Mouse (Mus musculus) hindbrain, embryonic 13.5 days (tissue): ENCODE data around the gene Pfdn6. TPM values are rescaled to one million over a fixed set of nuclear protein-coding genes. Genes with fewer than 3 reads are reported as not detected.

Source experiments
- ATAC-seq: fragments of 200-750 bp; cut with Nextera tagmentation; 2 replicates; pipeline ENCODE4 v1.8.0; 2017; ENCODE audit warnings: moderate TSS enrichment; ENCODE audit not compliant: low FRiP score
- H3K27ac ChIP-seq: fragments of 300-500 bp; sonication (generic); 2 replicates; pipeline ENCODE4 v1.5.1; 2015; ENCODE audit warnings: inconsistent platforms, mild to moderate bottlenecking, moderate library complexity
- H3K27me3 ChIP-seq: fragments of 300-500 bp; sonication (generic); 2 replicates; pipeline ENCODE4 v1.6.1; 2015; ENCODE audit warnings: mild to moderate bottlenecking, inconsistent platforms
- H3K36me3 ChIP-seq: fragments of 300-500 bp; sonication (generic); 2 replicates; pipeline ENCODE4 v1.6.1; 2015; ENCODE audit warnings: mild to moderate bottlenecking, inconsistent platforms
- H3K4me1 ChIP-seq: fragments of 300-500 bp; sonication (generic); replicated peaks from 2 replicates; pipeline ENCODE4 v1.6.1; 2015; ENCODE audit warnings: inconsistent platforms
- H3K4me2 ChIP-seq: fragments of 300-500 bp; sonication (generic); 2 replicates; pipeline ENCODE4 v1.6.1; 2015; ENCODE audit warnings: inconsistent platforms, mild to moderate bottlenecking, moderate library complexity
- H3K4me3 ChIP-seq: fragments of 300-500 bp; sonication (generic); 2 replicates; pipeline ENCODE4 v1.5.1; 2015; ENCODE audit warnings: mild to moderate bottlenecking, inconsistent platforms
- H3K9ac ChIP-seq: fragments of 300-500 bp; sonication (generic); 2 replicates; pipeline ENCODE4 v1.6.1; 2015; ENCODE audit warnings: mild to moderate bottlenecking, inconsistent platforms
- H3K9me3 ChIP-seq: fragments of 300-500 bp; sonication (generic); 2 replicates; pipeline ENCODE4 v1.6.1; 2016; ENCODE audit warnings: inconsistent platforms
- WGBS: fragments of 180-500 bp; shearing (Covaris S2); methylation state at CpG from one replicate; pipeline ENCODE4 v1.1.7; 2015; 5-methylcytosine and 5-hydroxymethylcytosine counted together
- polyA plus RNA-seq: library from polyadenylated mRNA; unstranded; fragments of >200 nt; fragmentation: Nextera tagmentation; extraction: Ambion mirVana; gene quantifications from 2 replicates; pipeline ENCODE4 v1.2.1, GENCODE M21; 2015

Pfdn6 gene
- polyA plus RNA-seq, 1 experiment from 2014 or later, result 186 TPM

- WGBS, result 80% methylated on average over 17 of the region's 17 CpGs
- Histone ChIP-seq H3K36me3 (peaks cover 22% of the 10 kb centered on the region), H3K9me3 (no peaks in the 10 kb centered on the region), H3K4me2 (no peak overlapping the region), H3K4me3 (no peak overlapping the region), H3K9ac (no peak overlapping the region), H3K27me3 (no peaks in the 10 kb centered on the region), H3K27ac (no peak overlapping the region), H3K4me1 (peaks cover 28% of the 10 kb centered on the region)
- no peak for ATAC-seq
Measured at GRCm38 (mm10) chr17:33926207-33926932, 13.8 kb downstream of the Pfdn6 start.

- Histone ChIP-seq H3K27ac (no peak overlapping the region), H3K4me3 (no peak overlapping the region), H3K9ac (no peak overlapping the region), H3K9me3 (no peaks in the 10 kb centered on the region), H3K36me3 (peaks cover 22% of the 10 kb centered on the region), H3K4me2 (no peak overlapping the region), H3K4me1 (peaks cover 28% of the 10 kb centered on the region), H3K27me3 (no peaks in the 10 kb centered on the region)
- 84% methylated on average over 21 of the region's 21 CpGs for WGBS
- no peak for ATAC-seq
Measured at GRCm38 (mm10) chr17:33925406-33926116, 14.6 kb downstream of the Pfdn6 start.

GRCm38 (mm10) chr17:33924577-33925283 is 15.4 kb downstream of the Pfdn6 start:
- Histone ChIP-seq H3K36me3 (peaks cover 22% of the 10 kb centered on the region), H3K4me2 (no peak overlapping the region), H3K4me1 (peaks cover 34% of the 10 kb centered on the region), H3K27me3 (0 out of 2 replicates have a peak, but pooled peaks cover under 1% of the 10 kb centered on the region), H3K4me3 (no peak overlapping the region), H3K9me3 (no peaks in the 10 kb centered on the region), H3K27ac (no peak overlapping the region), H3K9ac (no peak overlapping the region)
- no peak for ATAC-seq
- 84% methylated on average over 10 of the region's 10 CpGs for WGBS

- H3K27me3 ChIP-seq, result peaks cover 14% of the 10 kb centered on the region
- H3K4me3 ChIP-seq, result no peak overlapping the region
- peaks cover 25% of the 10 kb centered on the region for H3K36me3 ChIP-seq
- no peak overlapping the region for H3K27ac ChIP-seq
- H3K4me1 ChIP-seq, result peaks cover 51% of the 10 kb centered on the region
- no peak overlapping the region for H3K4me2 ChIP-seq
- ATAC-seq, result no peak
- WGBS, result 86% methylated on average over 7 of the region's 7 CpGs
- no peaks in the 10 kb centered on the region for H3K9me3 ChIP-seq
- H3K9ac ChIP-seq, result no peak overlapping the region
Measured at GRCm38 (mm10) chr17:33921361-33921760, 18.8 kb downstream of the Pfdn6 start.

GRCm38 (mm10) chr17:33920282-33921097 is 19.7 kb downstream of the Pfdn6 start:
- under 1% methylated on average over 36 of the region's 36 CpGs for WGBS

GRCm38 (mm10) chr17:33919351-33920281 is 20.5 kb downstream of the Pfdn6 start:
- 1% methylated on average over 50 of the region's 52 CpGs for WGBS
- H3K9me3 ChIP-seq, result no peaks in the 10 kb centered on the region
- peak overlapping the region; percentile 73 for H3K4me2 ChIP-seq
- H3K9ac ChIP-seq, result peak overlapping the region; percentile 74
- H3K27me3 ChIP-seq, result peaks cover 14% of the 10 kb centered on the region
- H3K4me1 ChIP-seq, result peaks cover 60% of the 10 kb centered on the region
- H3K27ac ChIP-seq, result peak overlapping the region; percentile 62
- peaks cover 16% of the 10 kb centered on the region for H3K36me3 ChIP-seq
- peak overlapping the region; percentile 45 for H3K4me3 ChIP-seq
- ATAC-seq, result no peak

More at GRCm38 (mm10) chr17:33920282-33921097, 19.7 kb downstream of the Pfdn6 start:
- ATAC-seq, result no peak
- H3K27me3 ChIP-seq, result peaks cover 14% of the 10 kb centered on the region
- H3K27ac ChIP-seq, result peak overlapping the region; percentile 62
- peak overlapping the region; percentile 74 for H3K9ac ChIP-seq
- H3K36me3 ChIP-seq, result peaks cover 17% of the 10 kb centered on the region
- H3K4me1 ChIP-seq, result peaks cover 51% of the 10 kb centered on the region
- H3K4me3 ChIP-seq, result peak overlapping the region; percentile 45
- no peaks in the 10 kb centered on the region for H3K9me3 ChIP-seq
- peak overlapping the region; percentile 73 for H3K4me2 ChIP-seq

- ATAC-seq, result no peak
Measured at GRCm38 (mm10) chr17:33918293-33919203, 21.6 kb downstream of the Pfdn6 start.

GRCm38 (mm10) chr17:33917656-33918292 is 22.4 kb downstream of the Pfdn6 start:
- Histone ChIP-seq H3K4me3 (peak overlapping the region; percentile 51; the same call in 1 of the 2 replicates), H3K36me3 (peaks cover 34% of the 10 kb centered on the region), H3K4me2 (peak overlapping the region; percentile 63; the same call in 1 of the 2 replicates), H3K27ac (no peak overlapping the region), H3K4me1 (peaks cover 69% of the 10 kb centered on the region), H3K9ac (peak overlapping the region; percentile 67; the same call in 1 of the 2 replicates), H3K9me3 (no peaks in the 10 kb centered on the region), H3K27me3 (peaks cover 14% of the 10 kb centered on the region)
- 85% methylated on average over 18 of the region's 18 CpGs for WGBS
- no peak for ATAC-seq

More at GRCm38 (mm10) chr17:33918293-33919203, 21.6 kb downstream of the Pfdn6 start:
- Histone ChIP-seq H3K4me1 (peaks cover 69% of the 10 kb centered on the region), H3K27me3 (peaks cover 14% of the 10 kb centered on the region), H3K4me3 (peak overlapping the region; percentile 45), H3K36me3 (peaks cover 27% of the 10 kb centered on the region), H3K9me3 (no peaks in the 10 kb centered on the region), H3K4me2 (peak overlapping the region; percentile 73), H3K9ac (peak overlapping the region; percentile 74), H3K27ac (no peak overlapping the region)
- WGBS, result 59% methylated on average over 37 of the region's 37 CpGs

GRCm38 (mm10) chr17:33916847-33917655 is 23.1 kb downstream of the Pfdn6 start:
- H3K4me3 ChIP-seq, result peak overlapping the region; percentile 51
- no peak for ATAC-seq
- peaks cover 14% of the 10 kb centered on the region for H3K27me3 ChIP-seq
- peak overlapping the region; percentile 67 for H3K9ac ChIP-seq
- no peaks in the 10 kb centered on the region for H3K9me3 ChIP-seq
- no peak overlapping the region for H3K27ac ChIP-seq
- H3K36me3 ChIP-seq, result peaks cover 40% of the 10 kb centered on the region
- 74% methylated on average over 31 of the region's 31 CpGs for WGBS
- H3K4me2 ChIP-seq, result peak overlapping the region; percentile 63
- H3K4me1 ChIP-seq, result peaks cover 73% of the 10 kb centered on the region
